Mouse (Mus musculus) hindbrain, embryonic 11.5 days (tissue): Measurements from ENCODE around the gene Pigq. TPM values are rescaled to one million over a fixed set of nuclear protein-coding genes. Genes with fewer than 3 reads are reported as not detected.

Source experiments
- ATAC-seq: fragments of 200-750 bp; cut with Nextera tagmentation; 2 replicates; pipeline ENCODE4 v1.8.0; 2017; ENCODE audit warnings: mild to moderate bottlenecking, moderate TSS enrichment, moderate library complexity; ENCODE audit not compliant: low FRiP score
- DNase-seq: peaks from one replicate; pipeline ENCODE4 v3.0.0-alpha.2; 2015; ENCODE audit warnings: low spot score
- H3K27ac ChIP-seq: fragments of 300-500 bp; sonication (generic); 2 replicates; pipeline ENCODE4 v1.5.1; 2014; ENCODE audit warnings: mild to moderate bottlenecking, low read depth, low read length
- H3K27me3 ChIP-seq: fragments of 300-500 bp; sonication (generic); 2 replicates; pipeline ENCODE4 v1.6.1; 2014; ENCODE audit warnings: mild to moderate bottlenecking, low read length, moderate library complexity, mixed read lengths; ENCODE audit not compliant: control insufficient read depth, insufficient read depth
- H3K36me3 ChIP-seq: fragments of 300-500 bp; sonication (generic); 2 replicates; pipeline ENCODE4 v1.6.1; 2014; ENCODE audit warnings: mild to moderate bottlenecking, low read length, moderate library complexity, mixed read lengths; ENCODE audit not compliant: control insufficient read depth, insufficient read depth
- H3K4me1 ChIP-seq: fragments of 300-500 bp; sonication (generic); replicated peaks from 2 replicates; pipeline ENCODE4 v1.6.1; 2014; ENCODE audit warnings: low read length, mixed read lengths; ENCODE audit not compliant: control insufficient read depth, insufficient read depth
- H3K4me2 ChIP-seq: fragments of 300-500 bp; sonication (generic); replicated peaks from 2 replicates; pipeline ENCODE4 v1.6.1; 2014; ENCODE audit warnings: mild to moderate bottlenecking, low read depth, low read length
- H3K4me3 ChIP-seq: fragments of 300-500 bp; sonication (generic); 2 replicates; pipeline ENCODE4 v1.5.1; 2014; ENCODE audit warnings: low read depth, low read length
- H3K9ac ChIP-seq: fragments of 300-500 bp; sonication (generic); 2 replicates; pipeline ENCODE4 v1.6.1; 2014; ENCODE audit warnings: low read depth, low read length
- H3K9me3 ChIP-seq: fragments of 300-500 bp; sonication (generic); 2 replicates; pipeline ENCODE4 v1.6.1; 2016; ENCODE audit warnings: low read length; ENCODE audit not compliant: control insufficient read depth
- WGBS: fragments of 180-500 bp; shearing (Covaris S2); extraction: QIAGEN DNeasy Blood & Tissue Kit; methylation state at CpG from one replicate; pipeline ENCODE4 v1.1.7; 2014; 5-methylcytosine and 5-hydroxymethylcytosine counted together
- polyA plus RNA-seq: library from polyadenylated mRNA; unstranded; fragments of >200 nt; fragmentation: Nextera tagmentation; extraction: Ambion mirVana; gene quantifications from 2 replicates; pipeline ENCODE4 v1.2.1, GENCODE M21; 2014

Gene Pigq
- polyA plus RNA-seq, 1 experiment from 2014 or later, result 47.4 TPM

GRCm38 (mm10) chr17:25953161-25953560 lies 8.4 kb upstream of the Pigq start:
- no peak for ATAC-seq
- Histone ChIP-seq H3K4me3 (no peak overlapping the region), H3K9ac (no peak overlapping the region), H3K27me3 (peaks cover 35% of the 10 kb centered on the region), H3K36me3 (no peaks in the 10 kb centered on the region), H3K27ac (no peak overlapping the region), H3K4me1 (peaks cover 3% of the 10 kb centered on the region; the same call in 1 of the 2 replicates), H3K9me3 (no peaks in the 10 kb centered on the region), H3K4me2 (no peak overlapping the region)
- 83% methylated on average over 5 of the region's 5 CpGs for WGBS
- DNase-seq, result no peak

- H3K27ac ChIP-seq, result no peak within 1 kb of the TSS
- no peaks in the 10 kb centered on the region for H3K36me3 ChIP-seq
- H3K4me1 ChIP-seq, result peaks cover 3% of the 10 kb centered on the region; the same call in 1 of the 2 replicates
- H3K9me3 ChIP-seq, result no peaks in the 10 kb centered on the region
- H3K27me3 ChIP-seq, result peaks cover 35% of the 10 kb centered on the region
- WGBS, result 2% methylated on average over 58 of the region's 58 CpGs
- H3K4me3 ChIP-seq, result peak within 1 kb of the TSS; percentile 31
- peak within 1 kb of the TSS; percentile 52 for H3K4me2 ChIP-seq
- DNase-seq (peak; percentile 33), ATAC-seq (no peak)
- no peak within 1 kb of the TSS for H3K9ac ChIP-seq
These were observed 7.3 kb upstream of the Pigq start, which contains the start of gene A930017K11Rik for GRCm38 (mm10) chr17:25951803-25952623. Gene A930017K11Rik, minus strand, starts transcription at chr17:25952565.

- Histone ChIP-seq H3K9ac (no peak overlapping the region), H3K4me1 (peaks cover 3% of the 10 kb centered on the region; the same call in 1 of the 2 replicates), H3K9me3 (no peaks in the 10 kb centered on the region), H3K4me3 (peak overlapping the region; percentile 31), H3K27me3 (peaks cover 35% of the 10 kb centered on the region), H3K36me3 (no peaks in the 10 kb centered on the region), H3K27ac (no peak overlapping the region), H3K4me2 (peak overlapping the region; percentile 52)
- no peak for ATAC-seq
- WGBS, result under 1% methylated on average over 33 of the region's 33 CpGs
- DNase-seq, result peak; percentile 15
These were observed 6.6 kb upstream of the Pigq start for GRCm38 (mm10) chr17:25951225-25951802.

DNA sequence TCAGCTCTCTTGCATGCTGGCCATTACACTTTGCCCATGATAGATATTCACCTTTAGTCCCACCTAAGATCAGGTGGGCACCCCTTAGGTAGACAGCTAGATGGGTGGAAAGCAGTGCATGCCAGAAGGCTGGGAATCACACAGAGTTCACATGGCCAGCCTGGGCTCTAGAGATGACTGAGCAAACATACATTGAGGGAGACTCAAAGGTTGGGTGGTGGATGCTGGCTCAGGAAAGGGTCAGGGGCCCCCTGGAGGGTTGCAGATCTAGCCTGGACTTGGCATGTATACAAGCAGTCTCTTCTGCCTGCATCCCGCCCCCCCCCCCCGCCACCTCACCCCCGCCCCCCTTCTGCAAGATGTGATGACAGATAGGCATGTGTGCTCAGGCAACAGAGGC lies 6.0 kb upstream of the Pigq start:
- Histone ChIP-seq H3K9me3 (no peaks in the 10 kb centered on the region), H3K27ac (no peak overlapping the region), H3K27me3 (peaks cover 35% of the 10 kb centered on the region), H3K9ac (no peak overlapping the region), H3K4me1 (peaks cover 3% of the 10 kb centered on the region; the same call in 1 of the 2 replicates), H3K36me3 (no peaks in the 10 kb centered on the region), H3K4me3 (no peak overlapping the region), H3K4me2 (no peak overlapping the region)
- ATAC-seq (no peak), DNase-seq (no peak)
- WGBS, result 7% methylated on average over 3 of the region's 3 CpGs

- no peak for DNase-seq
- Histone ChIP-seq H3K27me3 (peaks cover 35% of the 10 kb centered on the region), H3K4me2 (no peak overlapping the region), H3K9ac (no peak overlapping the region), H3K9me3 (no peaks in the 10 kb centered on the region), H3K4me1 (peaks cover 5% of the 10 kb centered on the region; the same call in 1 of the 2 replicates), H3K36me3 (no peaks in the 10 kb centered on the region), H3K27ac (no peak overlapping the region), H3K4me3 (no peak overlapping the region)
- 75% methylated on average over 5 of the region's 5 CpGs for WGBS
- ATAC-seq, result no peak
These were observed 5.2 kb upstream of the Pigq start for GRCm38 (mm10) chr17:25949981-25950380.

- WGBS, result 83% methylated on average over 8 of the region's 8 CpGs
- DNase-seq, result no peak
- H3K4me3 ChIP-seq, result no peak overlapping the region
- H3K27ac ChIP-seq, result no peak overlapping the region
- no peaks in the 10 kb centered on the region for H3K36me3 ChIP-seq
- H3K27me3 ChIP-seq, result peaks cover 32% of the 10 kb centered on the region
- no peak overlapping the region for H3K4me2 ChIP-seq
- no peak overlapping the region for H3K9ac ChIP-seq
- ATAC-seq, result no peak
- H3K9me3 ChIP-seq, result no peaks in the 10 kb centered on the region
- peaks cover 5% of the 10 kb centered on the region; the same call in 1 of the 2 replicates for H3K4me1 ChIP-seq
These were observed 3.3 kb upstream of the Pigq start for GRCm38 (mm10) chr17:25948051-25948450.

DNA sequence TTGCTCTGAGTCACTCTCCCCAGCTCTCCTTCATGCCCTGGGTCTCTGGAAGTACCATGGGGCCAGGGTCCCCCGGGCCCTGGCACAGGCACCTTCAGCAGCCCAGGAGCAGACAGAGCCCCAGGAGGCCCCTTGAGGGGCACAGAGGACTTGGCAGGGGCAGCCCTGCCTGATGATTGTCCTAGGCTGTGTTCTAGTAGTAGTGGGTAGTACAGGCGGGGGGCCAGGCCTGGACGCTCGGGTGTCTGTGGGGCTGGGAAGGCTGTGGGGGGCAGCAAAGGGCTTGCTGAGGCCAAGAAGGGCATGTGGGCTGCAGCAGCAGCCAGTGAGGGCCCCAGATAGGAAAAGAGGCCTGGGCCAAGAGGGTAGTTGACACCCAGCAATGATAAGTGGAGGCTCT lies 2.8 kb upstream of the Pigq start:
- no peak for DNase-seq
- no peaks in the 10 kb centered on the region for H3K36me3 ChIP-seq
- no peak overlapping the region for H3K4me2 ChIP-seq
- no peak for ATAC-seq
- no peaks in the 10 kb centered on the region for H3K9me3 ChIP-seq
- no peak overlapping the region for H3K27ac ChIP-seq
- whole genome bisulfite sequencing, result 89% methylated on average over 4 of the region's 4 CpGs
- H3K27me3 ChIP-seq, result peaks cover 27% of the 10 kb centered on the region
- H3K4me3 ChIP-seq, result no peak overlapping the region
- no peak overlapping the region for H3K9ac ChIP-seq
- H3K4me1 ChIP-seq, result peaks cover 5% of the 10 kb centered on the region; the same call in 1 of the 2 replicates

DNA sequence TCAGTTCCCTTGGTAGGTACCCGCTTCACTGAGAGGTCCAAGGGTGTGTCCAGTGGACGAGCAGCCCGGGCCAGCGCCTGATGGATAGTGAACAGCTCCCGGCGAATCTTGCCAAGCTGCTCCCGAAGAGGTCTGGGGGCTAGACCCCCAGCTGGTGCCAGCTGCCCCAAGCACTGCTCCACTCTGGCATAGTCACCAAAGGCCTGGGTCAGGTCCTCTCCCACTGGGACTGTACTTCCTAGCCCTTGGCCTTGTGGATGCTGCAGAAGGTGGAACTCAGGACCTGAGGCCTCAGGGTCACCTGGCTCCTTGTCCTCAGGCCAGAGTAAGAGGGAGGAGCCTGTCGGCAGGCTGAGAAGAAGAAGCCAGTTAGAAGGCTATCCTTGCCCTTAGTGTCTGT lies 2.2 kb upstream of the Pigq start:
- peaks cover 20% of the 10 kb centered on the region for H3K27me3 ChIP-seq
- no peak overlapping the region for H3K4me2 ChIP-seq
- H3K9ac ChIP-seq, result no peak overlapping the region
- WGBS, result 84% methylated on average over 8 of the region's 8 CpGs
- no peaks in the 10 kb centered on the region for H3K9me3 ChIP-seq
- H3K4me3 ChIP-seq, result no peak overlapping the region
- H3K36me3 ChIP-seq, result no peaks in the 10 kb centered on the region
- ATAC-seq, result no peak
- no peak overlapping the region for H3K27ac ChIP-seq
- H3K4me1 ChIP-seq, result peaks cover 3% of the 10 kb centered on the region; the same call in 1 of the 2 replicates
- DNase-seq, result no peak
